Mouse (Mus musculus): ENCODE results near the gene Mdga1.

DNA sequence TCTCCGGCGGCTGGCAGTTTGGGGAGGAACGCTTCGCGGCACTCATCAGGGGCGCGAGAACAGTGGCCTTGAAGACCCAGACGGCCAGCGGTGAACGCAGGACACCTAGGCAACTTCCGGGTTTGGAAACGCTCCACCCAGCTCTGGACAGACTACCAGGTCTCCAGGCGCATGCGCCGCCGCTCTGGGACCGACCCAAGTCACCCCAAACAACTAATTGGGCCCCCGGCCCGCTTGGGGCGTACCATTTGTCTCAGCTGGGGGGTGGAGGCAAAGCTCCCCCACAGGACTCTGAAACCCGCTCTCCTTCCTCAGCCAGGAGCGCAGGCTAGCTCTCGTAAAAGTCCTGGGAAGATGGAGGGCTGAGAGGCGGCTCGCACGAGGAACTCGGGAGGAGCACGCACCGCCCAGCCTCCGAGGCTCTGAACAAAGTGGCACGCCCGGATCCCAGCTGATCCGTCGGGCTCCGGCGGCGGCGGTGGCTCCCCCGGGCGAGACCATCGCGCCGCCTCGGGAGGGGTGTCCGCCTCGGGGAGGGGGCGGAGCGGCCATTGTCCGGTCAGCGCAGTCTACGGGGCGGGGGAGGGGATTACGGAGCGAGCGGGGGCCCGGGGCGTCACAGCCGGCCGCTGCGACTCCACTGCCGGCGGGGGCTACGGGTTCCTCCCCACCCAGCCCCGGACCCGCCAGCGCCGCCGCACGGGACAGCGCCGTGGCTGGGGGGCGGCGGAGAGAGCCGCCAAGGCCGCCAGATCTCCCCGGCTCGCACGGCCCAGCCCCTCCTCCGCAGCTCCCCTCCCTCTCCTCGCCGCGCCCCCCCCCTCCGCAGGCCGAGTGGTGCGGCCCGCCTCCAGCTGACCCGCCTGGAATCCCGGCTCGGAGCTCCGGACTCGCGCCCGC, 34.6 kb upstream of the Mdga1 start, which contains the start of gene Zfand3:
- TF ChIP-seq CTCF (IDR thresholded peaks at IDR 0.05; ENCODE audit: control insufficient read depth, insufficient read depth, insufficient read length) (no peak), MAX (IDR thresholded peaks at IDR 0.05) (peak; percentile 51), MYOG (IDR thresholded peaks at IDR 0.05; ENCODE audit: control insufficient read depth, extremely low read depth, insufficient read length) (no peak), USF1 (IDR thresholded peaks at IDR 0.05; ENCODE audit: low read depth) (no peak), MYOD1 (IDR thresholded peaks at IDR 0.05; ENCODE audit: control insufficient read depth, insufficient read length, low read depth) (no peak)
